ENCODE assay signal across 8 mouse cellular contexts in genomic region chr13:110368556-110369040, GRCm38 (mm10). TPM values are rescaled to one million over a fixed set of nuclear protein-coding genes. Genes with fewer than 3 reads are reported as not detected.
DNase-seq lines count a peak whose midpoint lies in the region; ATAC-seq and TF ChIP-seq lines count a peak whose summit lies in the region.
"Not testable (repeated sequence)": the region's sequence is repeated elsewhere in the genome, so short reads cannot be mapped to it uniquely, and the experiment has no call there.

No protein-coding gene starts in this region.

- not testable (repeated sequence) for H3K4me3 ChIP-seq in heart, adult 2 months; liver, embryonic 13.5 days (replicated peaks); neural tube, embryonic 11.5 days (ENCODE audit: low read depth, low read length)

- ATAC-seq in liver, embryonic 13.5 days (ENCODE audit: low read depth), result not testable (repeated sequence)
- peak; percentile 63 for ATAC-seq in neural tube, embryonic 11.5 days (ENCODE audit: insufficient read depth, low FRiP score, low TSS enrichment)

- peak; percentile 92 for TF ChIP-seq EP300 in heart, adult 2 months (IDR thresholded peaks at IDR 0.05; ENCODE audit: insufficient read depth, low read depth, low read length)

- H3K9me3 ChIP-seq in liver, embryonic 13.5 days (replicated peaks); neural tube, embryonic 11.5 days (ENCODE audit: control insufficient read depth, low read length): not testable (repeated sequence)

- H3K4me2 ChIP-seq in liver, embryonic 13.5 days; neural tube, embryonic 11.5 days (ENCODE audit: low read depth): not testable (repeated sequence)

- H3K27ac ChIP-seq in heart, adult 2 months; liver, embryonic 13.5 days; neural tube, embryonic 11.5 days (ENCODE audit: low read depth, low read length): not testable (repeated sequence)

- TF ChIP-seq CTCF in heart, adult 2 months (IDR thresholded peaks at IDR 0.05), result peak; percentile 87

- not testable (repeated sequence) for TF ChIP-seq POLR2A in heart, adult 2 months (IDR thresholded peaks at IDR 0.05; ENCODE audit: insufficient read depth, low read depth, low read length)

- H3K9ac ChIP-seq in heart, adult 2 months (ENCODE audit: low read depth, low read length); liver, embryonic 13.5 days; neural tube, embryonic 11.5 days (ENCODE audit: low read length): not testable (repeated sequence)

- WGBS in heart, adult 2 months, result 25% methylated on average over 6 of the region's 6 CpGs
- WGBS in liver, embryonic 13.5 days (ENCODE audit: insufficient replicate concordance), result 46% methylated on average over 6 of the region's 6 CpGs
- 58% methylated on average over 6 of the region's 6 CpGs for WGBS in neural tube, embryonic 11.5 days

- H3K36me3 ChIP-seq in heart, adult 2 months (ENCODE audit: control insufficient read depth, insufficient read depth, low read length); liver, embryonic 13.5 days; neural tube, embryonic 11.5 days (ENCODE audit: control insufficient read depth, insufficient read depth, low read length): not testable (repeated sequence)

- H3K4me1 ChIP-seq in heart, adult 2 months (ENCODE audit: control insufficient read depth, insufficient read depth, low read length); neural tube, embryonic 11.5 days (ENCODE audit: control insufficient read depth, insufficient read depth, low read length): not testable (repeated sequence)
- peaks cover 14% of the 10 kb centered on the region; the same call in 1 of the 2 replicates for H3K4me1 ChIP-seq in liver, embryonic 13.5 days (replicated peaks)

- H3K79me2 ChIP-seq in heart, adult 2 months (replicated peaks; ENCODE audit: control insufficient read depth, insufficient read depth, low read length), result not testable (repeated sequence)

- intact Hi-C loops in heart, adult 2 months (cut with DNase I), result loop anchor here (1.0 to 10.0 kb wide), 2 partner anchors 306 to 444 kb away; no protein-coding TSS in a partner anchor

- H3K27me3 ChIP-seq in heart, adult 2 months (ENCODE audit: control insufficient read depth, insufficient read depth, low read length); liver, embryonic 13.5 days; neural tube, embryonic 11.5 days (ENCODE audit: control insufficient read depth, insufficient read depth, low read length): not testable (repeated sequence)

- DNase-seq in 3T3-L1 (ENCODE audit: low read depth, low spot score), result peak; percentile 11
- DNase-seq in adrenal gland, adult 18-20 months (ENCODE audit: low spot score in 2 of 2), result peak; percentile 38 to 43
- DNase-seq in embryo, embryonic 11 days, result peak; percentile 46
- peak; percentile 47 to 58 for DNase-seq in heart, adult 2 months
- peak; percentile 56 for DNase-seq in kidney, postnatal 10 days
- DNase-seq in liver, embryonic 13.5 days, result peak; percentile 6
- not testable (repeated sequence) for DNase-seq in neural tube, embryonic 11.5 days (ENCODE audit: low spot score)
- DNase-seq in spleen, postnatal 14 days (ENCODE audit: low spot score in 2 of 2), result peak; percentile 14 to 46

RNA-seq across cellular contexts. Expression of gene Gapt, which starts 11.6 kb away (rescaled TPM):
- total RNA-seq in adrenal gland, adult 18-20 months (2021), result under 1 TPM; 0.19 to 0.20 TPM
- total RNA-seq in heart, adult 2 months (2021), result under 1 TPM in 1 of 2 experiments, not detected in 1; 0.18 TPM
- polyA plus RNA-seq in heart, adult 2 months (2012; rRNA removed), result 0.39 and 0.53 TPM in 2 replicates
- polyA plus RNA-seq in liver, embryonic 13.5 days (2015; fragmentation: Nextera tagmentation; extraction: Ambion mirVana), result 1.7 and 2.1 TPM in 2 replicates
- polyA plus RNA-seq in neural tube, embryonic 11.5 days (2014; fragmentation: Nextera tagmentation; extraction: Ambion mirVana), result 0.15 TPM in 1 of 2 replicates, not detected in the other

RNA-seq across cellular contexts. Expression of gene Plk2, which starts 26.2 kb away (rescaled TPM):
- 10 to 100 TPM; 13.0 to 18.0 TPM for total RNA-seq in adrenal gland, adult 18-20 months (2021)
- total RNA-seq in heart, adult 2 months (2021), result 10 to 100 TPM; 14.8 to 23.8 TPM
- 11.0 and 17.3 TPM in 2 replicates for polyA plus RNA-seq in heart, adult 2 months (2012; rRNA removed)
- polyA plus RNA-seq in liver, embryonic 13.5 days (2015; fragmentation: Nextera tagmentation; extraction: Ambion mirVana), result 7.0 and 7.9 TPM in 2 replicates
- 98.2 and 102 TPM in 2 replicates for polyA plus RNA-seq in neural tube, embryonic 11.5 days (2014; fragmentation: Nextera tagmentation; extraction: Ambion mirVana)
